Mouse (Mus musculus): Measurements from ENCODE around the gene Mrps10. TPM values are rescaled to one million over a fixed set of nuclear protein-coding genes. Genes with fewer than 3 reads are reported as not detected.
A peak's percentile ranks its signal among the peaks of the same experiment; 100 is the strongest.
"Not testable (repeated sequence)": the region's sequence is repeated elsewhere in the genome, so short reads cannot be mapped to it uniquely, and the experiment has no call there.

Gene Mrps10
- polyA plus RNA-seq, 3 experiments from 2014 or later: 31.5 to 34.9 (median 33.0) TPM

- ATAC-seq: no peak
These were observed 14.6 kb downstream of the Mrps10 start for GRCm38 (mm10) chr17:47383266-47383665.

- no peak for ATAC-seq
These were observed 15.4 kb downstream of the Mrps10 start for GRCm38 (mm10) chr17:47384064-47384463.

GRCm38 (mm10) chr17:47385145-47385544, 16.5 kb downstream of the Mrps10 start, which contains the start of gene Guca1b:
Guca1b (plus strand) TSS chr17:47385393.
- no peak for ATAC-seq

DNA sequence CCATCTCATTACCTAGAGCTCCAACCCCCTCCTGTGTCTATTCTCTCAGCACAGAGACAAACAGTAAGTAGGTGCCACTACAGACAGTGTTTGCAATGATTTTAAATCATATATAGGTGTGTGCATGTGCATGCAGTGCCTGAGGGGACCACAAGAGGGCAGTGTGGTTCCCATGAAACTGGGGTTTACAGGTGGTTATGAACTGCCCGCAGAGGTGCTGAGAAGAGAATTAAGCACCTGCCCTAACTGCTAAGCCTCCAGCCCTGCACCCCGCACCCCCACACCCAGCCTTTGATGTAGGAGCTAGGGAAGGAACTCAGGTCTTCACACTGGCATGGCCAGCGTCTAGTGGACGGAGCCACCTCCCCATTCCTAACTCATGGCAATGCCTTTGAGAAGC, 18.0 kb downstream of the Mrps10 start:
- no peak for ATAC-seq

- ATAC-seq: peak; percentile 41
These were observed 25.7 kb downstream of the Mrps10 start for GRCm38 (mm10) chr17:47394223-47394869.

DNA sequence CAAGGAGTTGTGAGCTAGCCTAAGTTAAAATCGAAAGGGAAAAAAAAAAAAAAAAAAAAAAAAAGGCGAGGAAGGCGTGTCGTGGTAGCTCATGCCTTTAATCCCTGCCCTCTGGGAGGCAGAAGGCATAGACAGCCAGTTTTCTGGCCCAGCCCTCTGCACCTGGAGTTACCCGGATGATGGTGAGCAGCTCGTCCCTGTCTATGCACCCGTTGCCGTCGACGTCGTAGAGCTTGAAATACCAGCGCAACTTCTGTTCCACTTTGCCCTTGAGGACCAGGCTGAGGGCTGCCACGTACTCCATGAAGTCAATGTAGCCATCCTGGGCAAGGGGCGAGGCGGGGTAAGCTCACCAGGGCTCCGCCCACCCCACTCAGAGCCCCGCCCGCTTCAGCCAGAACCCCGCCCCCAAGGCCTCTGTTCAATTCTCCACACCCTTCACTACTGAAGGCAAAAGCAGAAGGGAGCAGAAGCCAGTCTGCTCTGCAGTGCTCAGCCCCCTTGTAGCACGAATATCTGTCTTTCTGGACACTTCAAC, 26.8 kb downstream of the Mrps10 start:
- peak; percentile 48 for ATAC-seq

GRCm38 (mm10) chr17:47399091-47399490, 30.4 kb downstream of the Mrps10 start:
- ATAC-seq: no peak

DNA sequence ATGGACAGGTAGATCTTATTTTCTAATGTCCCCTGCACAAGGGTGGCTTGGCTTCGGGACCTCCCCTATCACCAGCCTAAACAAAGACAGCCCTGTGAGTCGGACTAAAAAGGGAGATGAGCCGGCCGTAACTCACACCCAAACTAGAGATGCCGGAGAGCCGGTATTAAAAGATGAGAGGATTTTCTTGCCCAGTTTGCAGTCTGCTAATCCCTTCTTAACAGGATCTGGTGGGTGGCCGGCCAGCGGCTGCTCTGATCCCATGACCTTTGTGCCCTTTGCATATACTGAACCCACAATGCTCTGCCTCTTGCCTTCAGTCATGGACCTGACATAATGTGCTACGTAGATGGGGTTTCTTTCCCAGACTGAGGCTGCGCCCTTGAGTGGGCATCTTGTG, 31.8 kb downstream of the Mrps10 start, which contains the start of gene Guca1a:
TSS of gene Guca1a (minus strand) at position 134 of the 400 bp plus-strand sequence.
- ATAC-seq: no peak

- ATAC-seq: no peak
These were observed 39.2 kb downstream of the Mrps10 start for GRCm38 (mm10) chr17:47407717-47408557.

- ATAC-seq: peak; percentile 61
These were observed 39.8 kb downstream of the Mrps10 start for GRCm38 (mm10) chr17:47408558-47408898.

DNA sequence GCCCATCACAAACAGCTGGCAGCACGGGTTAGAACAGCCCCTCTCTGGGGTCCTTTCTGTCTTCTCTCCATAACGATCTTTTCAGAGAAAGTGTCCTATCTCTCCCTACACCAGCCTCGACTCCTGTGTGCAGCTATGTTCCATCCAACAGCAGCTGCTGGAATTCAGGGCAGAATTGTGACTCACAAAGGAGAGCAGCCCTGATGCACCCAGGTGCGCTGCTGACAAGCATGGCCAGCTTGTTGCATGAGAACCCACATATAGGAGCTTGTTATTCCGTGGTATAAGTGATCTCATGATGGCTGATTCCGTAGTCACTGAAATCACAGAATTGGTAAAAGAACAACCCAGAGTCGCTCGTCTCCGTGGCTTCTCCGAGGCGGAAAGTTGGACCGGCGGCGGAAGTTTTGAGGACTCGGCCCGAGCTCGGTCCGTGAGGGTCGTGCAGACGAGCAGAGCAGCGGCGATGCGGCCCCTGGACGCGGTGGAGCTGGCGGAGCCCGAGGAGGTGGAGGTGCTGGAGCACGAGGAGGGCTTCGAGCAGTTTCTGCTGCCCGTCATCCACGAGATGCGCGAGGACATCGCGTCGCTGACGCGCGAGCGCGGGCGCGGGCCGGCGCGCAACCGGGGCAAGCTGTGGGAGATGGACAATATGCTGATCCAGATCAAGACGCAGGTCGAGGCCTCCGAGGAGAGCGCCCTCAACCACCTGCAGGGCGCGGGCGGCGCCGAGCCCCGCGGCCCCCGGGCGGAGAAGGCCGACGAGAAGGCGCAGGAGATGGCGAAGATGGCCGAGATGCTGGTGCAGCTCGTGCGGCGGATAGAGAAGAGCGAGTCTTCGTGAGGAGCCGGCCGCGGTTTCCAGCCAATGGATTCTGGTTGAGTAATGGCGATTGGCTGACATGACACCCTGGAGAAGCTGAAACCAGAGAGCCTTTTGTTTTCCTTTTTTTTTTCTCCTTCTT, 41.5 kb downstream of the Mrps10 start:
- ATAC-seq: peak; percentile 48

- ATAC-seq: no peak
These were observed 51.5 kb downstream of the Mrps10 start for GRCm38 (mm10) chr17:47420195-47420594.

GRCm38 (mm10) chr17:47421566-47421965, 52.9 kb downstream of the Mrps10 start:
- no peak for ATAC-seq

GRCm38 (mm10) chr17:47422616-47423015, 53.9 kb downstream of the Mrps10 start:
- ATAC-seq: not testable (repeated sequence)

GRCm38 (mm10) chr17:47424186-47424585, 55.5 kb downstream of the Mrps10 start:
- ATAC-seq: no peak

- no peak for ATAC-seq
These were observed 58.6 kb downstream of the Mrps10 start for GRCm38 (mm10) chr17:47427316-47427715.

GRCm38 (mm10) chr17:47428831-47429304, 60.2 kb downstream of the Mrps10 start:
- ATAC-seq: no peak

DNA sequence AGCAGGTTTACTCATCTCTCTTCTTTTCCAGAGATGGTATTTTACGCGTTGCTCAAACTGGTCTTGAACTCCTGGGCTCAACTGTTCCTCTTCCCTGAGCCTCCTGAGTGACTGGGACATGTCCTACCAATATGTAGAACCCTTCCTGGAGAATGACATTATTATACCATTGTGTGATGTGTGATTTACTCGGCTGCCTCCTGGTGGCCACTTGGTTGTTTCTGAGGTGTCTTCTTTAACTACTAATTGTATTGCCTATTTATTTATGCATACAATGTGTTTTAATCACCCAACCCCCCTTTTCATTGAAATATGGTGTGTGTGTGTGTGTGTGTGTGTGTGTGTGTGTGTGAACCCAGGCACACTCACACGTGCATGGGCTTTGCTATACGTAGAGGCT, 62.1 kb downstream of the Mrps10 start:
- no peak for ATAC-seq
